ENCODE assay signal across 8 mouse cellular contexts in the genomic region with DNA sequence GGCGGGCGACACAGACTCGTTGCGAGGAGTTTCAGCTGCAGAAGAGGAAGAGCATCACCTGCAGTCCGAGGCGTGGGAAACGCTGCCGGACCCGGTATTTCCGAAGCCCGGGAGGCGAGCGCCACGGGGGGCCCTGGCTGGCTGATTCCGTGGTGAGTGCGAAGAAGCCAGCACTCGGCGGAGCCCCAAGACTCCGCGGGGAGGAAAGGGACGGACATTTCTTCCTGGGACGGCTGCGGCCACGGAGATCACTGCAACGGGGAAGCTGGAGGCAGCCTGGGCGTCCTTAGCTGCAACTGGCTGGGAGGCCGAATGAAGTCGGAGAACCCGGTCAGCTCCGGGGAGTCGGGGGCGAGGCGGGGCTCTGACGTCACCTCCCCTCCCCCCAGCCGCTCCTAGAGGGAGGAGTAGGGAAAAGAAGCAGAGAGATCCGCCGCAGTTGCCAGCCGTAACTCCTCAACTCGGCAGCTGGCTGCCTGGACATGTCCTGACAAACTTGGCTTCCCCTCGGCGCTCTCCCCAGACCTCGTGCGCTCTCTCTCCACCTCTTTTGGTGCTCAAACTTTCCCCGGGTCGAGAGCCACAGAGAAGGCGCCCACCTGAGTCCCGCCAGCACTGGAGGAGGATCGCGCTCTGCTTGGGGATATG. TPM values are rescaled to one million over a fixed set of nuclear protein-coding genes. Genes with fewer than 3 reads are reported as not detected.
A peak's percentile ranks its signal among the peaks of the same experiment; 100 is the strongest.
DNase-seq lines count a peak whose midpoint lies in the region; ATAC-seq lines count a peak whose summit lies in the region.

A gene (plus strand): TSS at position 598 of the 648 bp plus-strand sequence.

- under 1% methylated on average over 49 of the region's 49 CpGs for WGBS in lung, embryonic 15.5 days

- peak; percentile 80 for DNase-seq in WW6 (ENCODE audit: low read depth, low spot score)
- peak; percentile 93 for DNase-seq in cerebellum, adult 9-11 months
- DNase-seq in frontal cortex, postnatal 10 days (ENCODE audit: low spot score in 2 of 2): peak; percentile 58 to 78
- DNase-seq in heart, postnatal 4 days: peak; percentile 95
- DNase-seq in layer of hippocampus, adult 8-10 months (ENCODE audit: low spot score in 2 of 2): peak; percentile 52 to 53
- DNase-seq in retina, postnatal 7 days (ENCODE audit: low read depth, low spot score): peak; percentile 68
- DNase-seq in spleen, postnatal 36 days (ENCODE audit: low spot score in 2 of 2): no peak

- H3K4me2 ChIP-seq in lung, embryonic 15.5 days: peak within 1 kb of the TSS; percentile 82

- peak within 1 kb of the TSS; percentile 65 for H3K9ac ChIP-seq in lung, embryonic 15.5 days

- peak within 1 kb of the TSS; percentile 98 for H3K27ac ChIP-seq in lung, embryonic 15.5 days

- H3K9me3 ChIP-seq in lung, embryonic 15.5 days: no peaks in the 10 kb centered on the region

- H3K27me3 ChIP-seq in lung, embryonic 15.5 days: no peaks in the 10 kb centered on the region

- peaks cover 6% of the 10 kb centered on the region; the same call in 1 of the 2 replicates for H3K4me1 ChIP-seq in lung, embryonic 15.5 days

- H3K36me3 ChIP-seq in lung, embryonic 15.5 days: no peaks in the 10 kb centered on the region

- H3K4me3 ChIP-seq in lung, embryonic 15.5 days: peak within 1 kb of the TSS; percentile 74

- peak; percentile 79 for ATAC-seq in lung, embryonic 15.5 days (ENCODE audit: borderline replicate concordance, extremely low read depth, low FRiP score, low TSS enrichment)

RNA-seq across cellular contexts. Expression of the gene that starts here (rescaled TPM):
- 10 to 100 TPM; 68.5 to 72.0 TPM for total RNA-seq in heart, postnatal 4 days (2021)
- 10 to 100 TPM; 23.0 to 24.5 (median 24.4) TPM for total RNA-seq in layer of hippocampus, adult 8-10 months (2022)
- polyA plus RNA-seq in lung, embryonic 15.5 days (2015; fragmentation: Nextera tagmentation; extraction: Ambion mirVana): 16.2 and 19.1 TPM in 2 replicates

Comparison
In these comparisons a context has a peak if more than half of its experiments do, and no peak if none do; other contexts are left out.
1. DNase-seq: peak in WW6 (single experiment), cerebellum, adult 9-11 months (single experiment), frontal cortex, postnatal 10 days (2 of 2), heart, postnatal 4 days (single experiment), layer of hippocampus, adult 8-10 months (2 of 2) and retina, postnatal 7 days (single experiment); none in spleen, postnatal 36 days (0 of 2).